Mouse (Mus musculus) heart, postnatal 36 days (tissue): Measurements from ENCODE around the gene Gm49336. TPM values are rescaled to one million over a fixed set of nuclear protein-coding genes. Genes with fewer than 3 reads are reported as not detected.

Experiments
- DNase-seq, 2 experiments: peaks; one replicate each; pipeline ENCODE4 v3.0.0; 2021 to 2022
- intact Hi-C: fragments of 180-260 bp; cut with DNase I; formaldehyde crosslinking; loops from one replicate; pipeline ENCODE4 v1.15.1; 2025
- total RNA-seq, 2 experiments: library from RNA; stranded (reverse); gene quantifications; 2 replicates each; pipeline ENCODE4 v1.2.3; 2021

The Gm49336 gene
- total RNA-seq = 10 to 100 TPM; 28.4 to 30.9 TPM

DNA sequence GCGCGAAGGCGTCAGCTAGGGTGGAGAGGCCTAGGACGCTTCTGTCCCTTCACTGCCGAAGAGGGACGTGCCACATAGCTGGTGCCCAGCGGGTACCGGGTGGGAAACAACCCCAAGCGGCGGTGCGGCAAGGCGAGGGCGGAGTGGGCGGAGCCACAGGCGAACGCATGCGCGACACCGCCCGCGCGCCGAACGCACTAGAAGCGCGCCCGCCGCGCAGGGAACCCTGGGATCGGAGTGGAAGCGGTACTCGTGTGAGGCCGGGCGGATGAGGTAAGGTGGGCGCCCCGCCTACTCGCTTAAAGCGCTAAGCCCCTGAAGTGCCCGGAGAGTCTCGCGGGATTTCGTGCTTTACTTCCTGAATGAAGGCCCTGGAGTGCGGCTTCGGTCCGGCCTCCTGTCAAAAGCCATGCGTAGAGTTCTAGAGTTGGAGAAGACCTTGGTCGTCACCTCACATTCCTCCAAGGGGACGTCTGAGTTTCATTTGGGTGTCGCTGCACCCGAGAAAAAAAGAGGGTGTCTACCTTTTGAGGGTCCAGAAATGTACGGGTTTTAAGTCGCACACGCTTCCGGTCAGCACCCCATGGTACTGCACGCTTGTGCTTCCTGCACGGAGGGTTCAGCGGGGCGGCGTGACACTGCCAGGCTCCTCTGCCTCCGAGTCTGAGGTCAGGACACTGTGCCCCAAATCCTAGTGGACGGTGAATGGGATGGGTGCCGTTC, at the start of gene Gm49336, which contains the start of gene Nupl1:
Gm49336 (minus strand) TSS at position 227 of the 723 bp plus-strand sequence.
Nupl1 (minus strand) TSS at position 151 of the 723 bp plus-strand sequence.
- DNase-seq = peak; percentile 96 to 97
- intact Hi-C loops = loop anchor here (1.0 to 10.0 kb wide), 2 partner anchors 10 to 443 kb away; no protein-coding TSS in a partner anchor

GRCm38 (mm10) chr14:60301024-60301423, 49.7 kb upstream of the Gm49336 start:
- intact Hi-C loops = no loop called here
- DNase-seq = no peak

- intact Hi-C loops = no loop called here
- no peak for DNase-seq
These were observed 49.1 kb upstream of the Gm49336 start for GRCm38 (mm10) chr14:60300224-60300991.

DNA sequence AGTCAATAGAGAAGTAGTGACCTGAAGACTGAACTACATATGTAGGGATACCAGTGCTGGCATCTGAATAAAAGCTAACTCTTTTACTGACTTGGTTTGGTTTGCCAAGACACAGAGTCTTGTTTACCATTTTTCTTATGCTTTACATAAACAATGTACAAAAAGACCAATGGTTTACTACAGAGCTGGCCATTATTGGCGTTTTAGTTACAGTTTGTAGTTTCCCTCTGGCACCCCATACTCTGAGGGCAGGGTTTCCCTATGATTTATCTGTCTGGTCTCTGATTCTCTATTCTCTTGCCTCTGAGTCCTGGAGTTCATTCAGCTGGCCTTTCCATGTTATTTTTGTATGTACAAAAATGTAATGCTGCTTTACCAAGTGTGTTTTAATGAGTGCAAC, 44.2 kb upstream of the Gm49336 start:
- intact Hi-C loops = no loop called here
- no peak for DNase-seq

DNA sequence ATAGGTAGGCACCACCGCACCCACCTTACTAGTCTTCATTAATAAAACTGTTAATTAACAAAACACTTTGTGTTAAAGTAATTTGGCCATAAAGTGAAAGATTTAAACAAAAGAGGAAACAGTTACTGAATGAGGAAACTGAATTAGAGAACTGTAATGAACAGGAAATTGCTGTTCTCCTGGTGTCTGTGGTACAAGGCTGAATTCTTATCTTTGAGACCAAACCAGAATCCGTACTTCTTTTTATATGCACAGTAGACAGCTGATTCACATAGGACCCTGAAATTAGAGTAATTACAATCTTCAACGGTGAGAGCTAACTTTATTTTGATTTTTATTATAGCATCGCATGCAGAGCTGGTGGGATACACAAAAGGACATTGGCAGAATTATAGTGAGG, 39.1 kb upstream of the Gm49336 start:
- DNase-seq = no peak
- intact Hi-C loops = no loop called here

- intact Hi-C loops = no loop called here
- no peak for DNase-seq
These were observed 35.0 kb upstream of the Gm49336 start for GRCm38 (mm10) chr14:60286194-60286863.

- DNase-seq = no peak
- intact Hi-C loops = no loop called here
These were observed 24.3 kb upstream of the Gm49336 start for GRCm38 (mm10) chr14:60275301-60276276.

DNA sequence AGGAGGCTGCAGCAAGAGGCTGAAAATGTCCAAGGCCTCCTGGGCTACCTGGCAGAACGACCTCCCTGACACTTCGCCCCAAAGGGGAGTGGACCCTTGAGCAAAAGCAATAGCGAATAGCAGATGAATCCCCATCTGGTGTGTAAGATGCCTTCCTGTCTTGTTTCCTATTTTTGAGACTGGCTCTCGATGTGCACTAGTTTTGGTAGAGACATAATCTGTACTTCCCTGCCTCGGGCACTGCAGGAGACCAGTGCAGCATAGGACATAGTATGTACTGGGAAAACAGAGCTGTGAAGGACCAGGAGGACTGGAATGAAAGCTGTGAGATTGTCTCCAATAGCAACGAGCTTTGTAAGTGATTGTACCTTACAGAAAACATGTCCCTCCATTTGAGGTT, 22.0 kb upstream of the Gm49336 start:
- intact Hi-C loops = no loop called here
- peak in 1 of 2 experiments; percentile 7 for DNase-seq

- intact Hi-C loops = no loop called here
- peak; percentile 12 to 16 for DNase-seq
These were observed 18.0 kb upstream of the Gm49336 start for GRCm38 (mm10) chr14:60269333-60269732.

GRCm38 (mm10) chr14:60264990-60265876, 13.9 kb upstream of the Gm49336 start, which contains the start of gene Mtmr6:
TSS of gene Mtmr6 (plus strand) at chr14:60265228.
- peak; percentile 91 to 94 for DNase-seq
- intact Hi-C loops = no loop called here

DNA sequence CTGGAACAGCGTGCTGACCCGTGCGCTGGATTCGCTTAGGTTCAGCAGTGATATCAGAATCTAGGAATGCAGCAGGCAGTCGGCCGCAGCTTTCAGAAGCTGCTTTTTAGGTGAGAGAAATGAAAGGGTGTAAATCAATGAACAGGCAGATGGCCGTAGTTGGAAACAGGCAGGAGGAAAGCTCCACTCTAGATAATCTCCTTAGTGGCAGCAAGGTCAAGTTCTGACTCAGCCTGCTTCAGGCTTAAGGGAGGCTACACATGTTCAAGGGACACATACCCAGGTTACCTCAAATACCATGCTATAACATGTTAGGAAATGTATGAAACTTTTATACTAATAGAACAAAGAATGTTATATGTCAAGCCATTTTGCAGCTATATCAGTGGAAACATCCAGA, 11.0 kb upstream of the Gm49336 start:
- intact Hi-C loops = no loop called here
- DNase-seq = no peak

GRCm38 (mm10) chr14:60257851-60258250, 6.5 kb upstream of the Gm49336 start:
- DNase-seq = no peak
- intact Hi-C loops = loop anchor here (10.0 kb wide), 1 partner anchor 437 kb away; no protein-coding TSS in a partner anchor

DNA sequence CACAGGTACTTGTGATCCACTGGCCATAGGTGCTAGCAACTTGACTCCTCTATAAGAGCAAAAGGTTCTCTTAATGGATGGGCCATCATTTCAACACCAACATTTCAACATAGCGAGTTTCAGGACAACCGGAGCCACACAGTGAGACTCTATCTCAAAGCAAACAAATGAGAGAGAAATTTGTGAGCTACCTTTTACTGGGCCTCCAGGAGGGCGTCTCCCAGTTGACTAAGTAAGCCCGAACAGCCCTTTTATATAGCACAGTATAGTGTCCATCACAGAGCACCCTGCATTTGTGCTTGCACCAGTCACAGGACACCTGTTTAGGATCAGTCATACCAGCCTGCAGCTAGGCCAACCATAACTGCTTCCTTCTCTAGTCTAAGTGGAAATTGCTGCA, 5.8 kb upstream of the Gm49336 start:
- DNase-seq = no peak
- intact Hi-C loops = loop anchor here (10.0 kb wide), 1 partner anchor 438 kb away; no protein-coding TSS in a partner anchor

GRCm38 (mm10) chr14:60256356-60256755, 5.0 kb upstream of the Gm49336 start:
- no peak for DNase-seq
- intact Hi-C loops = loop anchor here (10.0 kb wide), 1 partner anchor 438 kb away; no protein-coding TSS in a partner anchor

- DNase-seq = no peak
- intact Hi-C loops = loop anchor here (10.0 kb wide), 1 partner anchor 440 kb away; no protein-coding TSS in a partner anchor
These were observed 3.5 kb upstream of the Gm49336 start for GRCm38 (mm10) chr14:60254774-60255173.

DNA sequence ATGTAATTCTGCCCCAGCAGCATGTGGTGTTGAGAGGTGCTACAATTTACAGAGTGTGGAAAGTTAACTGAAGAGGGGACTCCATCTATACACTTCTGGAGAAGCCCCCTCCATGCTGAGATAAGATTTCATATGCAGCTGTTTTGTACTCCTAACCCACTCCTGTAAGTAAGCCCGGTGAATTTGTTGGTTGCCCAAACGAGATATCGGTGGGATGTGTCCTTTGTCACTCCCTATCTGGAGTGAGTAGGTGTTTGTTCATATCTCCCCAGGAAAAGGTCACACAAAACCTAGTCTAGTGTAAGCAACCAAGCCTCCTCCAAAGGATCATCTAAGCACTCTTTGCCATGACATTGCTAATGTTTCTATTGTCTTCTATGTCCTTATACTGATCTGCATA, 2.2 kb upstream of the Gm49336 start:
- no peak for DNase-seq
- intact Hi-C loops = loop anchor here (10.0 kb wide), 1 partner anchor 441 kb away; no protein-coding TSS in a partner anchor

DNA sequence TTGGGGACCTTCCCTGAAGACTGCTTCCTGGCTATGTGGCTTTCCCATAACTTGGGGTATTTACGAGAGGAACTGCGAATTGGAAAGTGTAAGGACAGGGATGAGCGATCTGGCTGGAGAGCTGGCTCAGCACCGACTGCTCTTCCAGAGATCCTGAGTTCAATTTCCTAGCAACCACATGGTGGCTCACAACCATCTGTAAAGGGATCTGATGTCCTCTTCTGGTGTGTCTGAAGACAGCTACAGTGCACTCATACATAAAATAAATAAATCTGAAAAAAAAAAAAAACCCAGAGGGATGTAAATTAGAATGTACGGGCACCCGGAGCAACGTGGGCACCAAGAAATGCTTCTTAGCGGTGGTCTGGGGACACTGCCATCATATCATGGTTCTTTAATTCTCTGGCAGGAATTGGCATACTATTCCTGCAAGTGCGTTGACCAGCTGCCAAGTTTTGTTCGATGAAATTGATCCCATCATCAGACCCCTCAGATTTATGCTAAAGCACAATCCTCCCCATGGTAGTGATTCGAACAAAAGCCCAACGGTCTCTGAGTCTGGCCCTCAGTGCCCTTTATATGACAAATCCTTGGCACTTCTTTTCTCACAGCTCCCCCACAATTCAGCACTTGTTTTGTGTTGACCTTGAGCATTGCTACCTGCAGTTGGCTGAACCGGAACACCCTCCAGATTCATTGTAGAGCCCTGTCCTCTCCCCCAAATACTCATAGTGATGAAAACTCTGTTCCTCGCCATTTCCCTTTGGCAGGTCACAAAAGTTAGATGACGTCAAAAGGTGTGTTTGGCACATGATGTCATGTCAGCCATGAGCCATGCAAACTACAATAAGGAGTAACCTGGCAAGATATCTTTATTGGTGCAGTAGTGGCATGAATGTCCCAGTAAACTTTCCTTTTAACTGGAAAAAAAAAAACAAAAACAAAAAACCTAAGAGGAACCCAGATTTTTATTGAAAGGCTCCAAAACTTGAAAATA, 995 bp upstream of the Gm49336 start:
- intact Hi-C loops = loop anchor here (1.0 to 10.0 kb wide), 2 partner anchors 9 to 442 kb away; no protein-coding TSS in a partner anchor

More for the DNA sequence above, 995 bp upstream of the Gm49336 start:
- DNase-seq = no peak
